Mouse (Mus musculus) cortical plate, adult 2 months (tissue): ENCODE results near the gene Ncaph.

Experiments
- CTCF ChIP-seq: fragments of 200-500 bp; IDR thresholded peaks from 2 replicates; pipeline ENCODE4 v1.5.1; 2011; ENCODE audit warnings: mild to moderate bottlenecking, control low read depth, low read length; ENCODE audit not compliant: insufficient read depth; ENCODE audit errors: extremely low read depth
- POLR2A ChIP-seq: fragments of 200-500 bp; IDR thresholded peaks from 2 replicates; pipeline ENCODE4 v1.6.1; 2011; ENCODE audit warnings: mild to moderate bottlenecking, low read length, control low read depth; ENCODE audit not compliant: insufficient read depth; ENCODE audit errors: extremely low read depth

DNA sequence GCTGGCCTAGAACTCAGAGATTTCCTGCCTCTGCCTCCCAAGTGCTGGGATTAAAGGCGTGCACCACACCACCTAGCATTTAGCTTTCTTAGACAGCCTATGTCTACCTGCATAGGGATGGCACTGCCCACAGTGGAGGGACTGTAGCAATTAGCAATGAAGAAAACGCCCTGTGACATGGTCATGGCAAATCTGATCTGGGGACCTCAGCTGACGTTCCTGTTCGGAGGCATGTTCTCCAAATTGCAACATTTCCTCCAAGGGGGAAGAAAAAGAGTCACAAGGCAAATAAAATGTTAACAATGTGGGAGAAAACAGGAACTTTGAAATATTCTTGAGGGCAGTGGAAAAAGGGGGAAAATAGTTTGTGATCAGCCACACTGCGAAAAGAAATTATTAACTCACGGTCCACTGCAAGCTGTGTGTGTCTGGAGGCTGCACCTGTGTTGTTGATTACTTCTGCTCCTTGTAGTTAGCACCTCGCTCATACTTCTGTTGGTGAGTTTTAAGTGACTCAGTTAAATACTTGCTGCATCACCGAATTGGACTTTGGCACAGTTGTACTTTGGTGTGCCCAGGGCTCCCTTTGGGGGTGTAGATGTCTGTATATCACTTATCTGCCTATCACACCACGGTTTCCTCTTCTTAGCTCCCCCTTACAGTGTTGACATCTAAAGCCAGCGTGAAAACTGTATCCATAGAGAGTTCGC lies 53.7 kb downstream of the Ncaph start:
- no peak for TF ChIP-seq CTCF
- no peak for TF ChIP-seq POLR2A
